Mouse (Mus musculus): ENCODE measurements around the gene Raver2. TPM values are rescaled to one million over a fixed set of nuclear protein-coding genes. Genes with fewer than 3 reads are reported as not detected.

Gene Raver2
- polyA plus RNA-seq, 1 experiment, result not detected

DNA sequence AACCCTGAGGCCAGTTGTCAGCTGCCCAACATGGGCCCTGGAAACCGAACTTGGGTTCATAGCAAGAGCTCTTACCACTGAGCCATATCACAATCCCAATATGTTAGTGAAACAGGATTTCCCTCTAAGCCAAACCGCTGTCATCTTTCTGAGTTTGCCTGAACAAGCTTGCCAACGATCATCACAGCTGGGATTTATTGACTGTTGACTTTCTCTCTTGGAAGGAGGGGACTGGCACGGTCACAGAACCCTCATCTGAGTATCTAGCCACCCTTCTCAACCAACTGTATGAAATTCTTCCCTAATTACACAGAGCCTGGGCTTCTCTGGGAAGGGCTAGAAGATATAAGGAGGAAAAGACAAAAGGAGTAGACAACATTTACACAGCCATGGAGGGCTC is 22.2 kb upstream of the Raver2 start:
- no peak for TF ChIP-seq FLI1 (IDR thresholded peaks at IDR 0.05; ENCODE audit: low read length)
- no peak for TF ChIP-seq GATA1 (IDR thresholded peaks at IDR 0.05; ENCODE audit: borderline replicate concordance, low read length)
- H3K4me1 ChIP-seq, result no peaks in the 10 kb centered on the region

DNA sequence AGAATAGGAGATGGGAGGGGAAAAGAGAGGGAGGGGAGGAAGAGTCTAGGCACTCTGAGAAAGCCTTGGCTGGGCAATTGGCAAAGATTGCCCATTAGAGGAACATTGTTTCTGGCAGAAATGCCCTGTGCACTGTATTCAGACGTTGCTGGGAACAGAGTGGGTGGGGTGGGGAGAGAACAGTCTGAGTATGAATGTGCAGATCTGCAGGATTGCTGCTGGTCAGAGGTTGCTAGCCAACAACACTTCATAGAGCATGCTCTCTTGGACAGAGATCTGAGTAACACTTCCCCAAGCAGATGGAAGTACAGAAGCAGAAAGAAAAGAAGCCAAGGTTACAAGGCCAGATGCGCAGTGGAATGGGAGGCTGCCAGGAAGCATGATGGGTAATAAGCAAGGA is 6.6 kb upstream of the Raver2 start:
- H3K36me3 ChIP-seq (replicated peaks; ENCODE audit: low read length), result no peaks in the 10 kb centered on the region
- peaks cover 3% of the 10 kb centered on the region for H3K27me3 ChIP-seq (replicated peaks)
- no peak overlapping the region for H3K4me3 ChIP-seq (replicated peaks)
- no peaks in the 10 kb centered on the region for H3K4me1 ChIP-seq
- no peak for TF ChIP-seq GATA1 (IDR thresholded peaks at IDR 0.05; ENCODE audit: borderline replicate concordance, low read length)
- TF ChIP-seq FLI1 (IDR thresholded peaks at IDR 0.05; ENCODE audit: low read length), result no peak
- peaks cover 9% of the 10 kb centered on the region for H3K9me3 ChIP-seq

More for the DNA sequence above, 22.2 kb upstream of the Raver2 start:
- Histone ChIP-seq H3K4me3 (replicated peaks) (no peak overlapping the region), H3K9me3 (no peaks in the 10 kb centered on the region), H3K36me3 (replicated peaks; ENCODE audit: low read length) (no peaks in the 10 kb centered on the region), H3K27me3 (replicated peaks) (no peaks in the 10 kb centered on the region)

DNA sequence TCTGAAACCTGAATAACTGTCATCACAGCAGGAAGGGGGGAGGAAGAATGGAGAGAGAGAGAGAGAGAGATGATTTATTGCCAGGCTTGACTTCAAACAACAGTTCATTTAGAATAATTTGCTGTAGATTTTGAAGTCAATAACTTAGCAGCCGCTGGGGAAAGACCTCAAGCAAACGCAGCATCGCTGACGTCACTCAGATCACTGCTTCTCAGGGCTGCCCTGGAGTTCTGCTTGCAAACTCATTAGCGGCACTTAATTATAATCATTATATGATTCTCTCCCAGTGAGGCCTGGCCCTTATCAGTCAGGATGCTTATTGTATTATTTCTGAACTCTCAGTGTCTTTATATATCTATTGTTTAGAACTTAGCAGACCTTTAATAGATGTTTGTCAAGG is 2.4 kb upstream of the Raver2 start:
- Histone ChIP-seq H3K4me3 (replicated peaks) (no peak overlapping the region), H3K4me1 (peaks cover 11% of the 10 kb centered on the region), H3K9me3 (peaks cover 6% of the 10 kb centered on the region), H3K36me3 (replicated peaks; ENCODE audit: low read length) (no peaks in the 10 kb centered on the region), H3K27me3 (replicated peaks) (peaks cover 40% of the 10 kb centered on the region)
- TF ChIP-seq FLI1 (IDR thresholded peaks at IDR 0.05; ENCODE audit: low read length) (no peak), GATA1 (IDR thresholded peaks at IDR 0.05; ENCODE audit: borderline replicate concordance, low read length) (no peak)

DNA sequence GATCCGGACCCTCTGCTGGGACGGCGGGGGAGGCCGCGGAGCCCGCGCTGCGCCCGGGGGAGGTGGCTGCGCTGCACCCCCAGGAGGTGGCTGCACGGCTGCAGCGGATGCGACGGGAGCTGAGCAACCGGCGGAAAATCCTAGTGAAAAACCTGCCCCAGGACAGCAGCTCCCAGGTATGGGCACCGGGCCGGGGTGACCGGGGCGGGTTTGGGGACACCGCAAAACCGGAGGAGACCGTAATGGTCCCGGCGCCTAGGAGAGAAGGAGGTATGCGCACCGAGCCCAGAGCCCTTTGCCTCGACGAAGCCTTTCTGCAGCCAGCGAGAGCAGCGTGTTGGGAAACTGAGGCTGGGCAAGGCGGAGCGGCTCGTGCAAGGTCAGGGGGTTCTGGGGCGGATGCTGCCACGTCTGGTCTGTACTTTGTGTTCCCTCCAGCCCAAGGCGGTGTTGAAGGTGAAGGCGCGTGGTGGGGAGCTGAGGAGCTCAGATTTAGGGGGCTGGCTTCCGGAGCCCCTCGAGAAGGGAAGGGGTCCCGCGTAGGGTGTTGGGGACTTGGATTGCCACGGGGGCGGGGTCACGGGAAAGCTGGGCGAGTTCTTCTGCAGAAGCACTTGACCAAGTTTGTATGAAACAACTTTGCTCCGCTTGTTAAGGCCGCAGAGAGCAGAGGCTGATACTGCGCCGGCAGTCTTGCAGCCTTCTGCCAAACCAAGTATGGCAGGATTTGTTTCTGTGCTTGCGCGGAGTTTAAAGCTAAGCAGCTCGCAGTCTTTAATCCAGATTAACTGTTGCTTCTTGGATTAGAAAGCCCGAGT is 580 bp downstream of the Raver2 start:
- peak overlapping the region; percentile 85 for H3K4me3 ChIP-seq (replicated peaks)
- no peak for TF ChIP-seq FLI1 (IDR thresholded peaks at IDR 0.05; ENCODE audit: low read length)
- no peak for TF ChIP-seq GATA1 (IDR thresholded peaks at IDR 0.05; ENCODE audit: borderline replicate concordance, low read length)

DNA sequence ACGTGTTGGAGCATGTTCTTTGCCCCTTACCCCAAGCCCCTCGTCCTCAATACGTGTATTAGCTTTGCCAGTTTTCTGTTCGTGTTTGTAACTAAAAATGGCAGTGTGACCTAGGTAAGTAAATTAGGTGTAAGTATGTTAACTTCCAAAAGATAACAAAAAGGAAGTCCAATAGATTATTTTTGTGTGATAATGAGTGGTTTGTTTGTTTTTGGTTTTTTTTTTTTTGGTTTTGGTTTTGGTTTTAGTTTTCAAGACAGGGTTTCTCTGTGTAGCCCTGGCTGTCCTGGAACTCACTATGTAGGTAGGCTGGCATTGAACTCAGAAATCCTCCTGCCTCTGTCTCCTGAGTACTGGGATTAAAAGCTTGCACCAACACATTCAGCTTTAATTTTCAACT is 2.8 kb downstream of the Raver2 start:
- Histone ChIP-seq H3K4me1 (peaks cover 11% of the 10 kb centered on the region), H3K36me3 (replicated peaks; ENCODE audit: low read length) (no peaks in the 10 kb centered on the region), H3K27me3 (replicated peaks) (peaks cover 47% of the 10 kb centered on the region), H3K9me3 (no peaks in the 10 kb centered on the region), H3K4me3 (replicated peaks) (no peak overlapping the region)
- TF ChIP-seq FLI1 (IDR thresholded peaks at IDR 0.05; ENCODE audit: low read length) (no peak), GATA1 (IDR thresholded peaks at IDR 0.05; ENCODE audit: borderline replicate concordance, low read length) (no peak)

More for the DNA sequence above, 580 bp downstream of the Raver2 start:
- no peaks in the 10 kb centered on the region for H3K9me3 ChIP-seq
- H3K36me3 ChIP-seq (replicated peaks; ENCODE audit: low read length), result no peaks in the 10 kb centered on the region
- H3K4me1 ChIP-seq, result peaks cover 11% of the 10 kb centered on the region
- H3K27me3 ChIP-seq (replicated peaks), result peaks cover 47% of the 10 kb centered on the region

DNA sequence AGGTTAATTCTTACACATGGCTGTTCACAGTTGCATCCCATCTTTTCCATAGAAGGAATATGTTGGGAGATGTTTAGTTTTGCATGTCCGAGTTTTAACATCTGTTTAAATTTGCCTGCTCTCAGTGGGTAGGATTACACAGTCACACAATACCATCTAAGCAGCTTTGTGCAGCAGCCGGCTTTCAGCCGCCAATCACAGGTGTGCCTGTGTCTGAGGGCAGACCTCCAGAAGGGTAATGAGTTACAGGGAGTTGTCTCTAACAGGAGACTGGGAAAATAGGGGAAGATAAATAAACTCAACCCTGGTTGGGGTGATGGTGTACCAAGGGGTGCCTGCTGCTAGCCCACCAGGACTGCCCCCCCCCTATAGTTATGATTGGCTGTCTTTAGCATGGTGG is 7.6 kb downstream of the Raver2 start:
- Histone ChIP-seq H3K4me1 (no peaks in the 10 kb centered on the region), H3K9me3 (no peaks in the 10 kb centered on the region), H3K36me3 (replicated peaks; ENCODE audit: low read length) (no peaks in the 10 kb centered on the region), H3K27me3 (replicated peaks) (peaks cover 7% of the 10 kb centered on the region), H3K4me3 (replicated peaks) (no peak overlapping the region)
- TF ChIP-seq FLI1 (IDR thresholded peaks at IDR 0.05; ENCODE audit: low read length), result no peak
- no peak for TF ChIP-seq GATA1 (IDR thresholded peaks at IDR 0.05; ENCODE audit: borderline replicate concordance, low read length)

DNA sequence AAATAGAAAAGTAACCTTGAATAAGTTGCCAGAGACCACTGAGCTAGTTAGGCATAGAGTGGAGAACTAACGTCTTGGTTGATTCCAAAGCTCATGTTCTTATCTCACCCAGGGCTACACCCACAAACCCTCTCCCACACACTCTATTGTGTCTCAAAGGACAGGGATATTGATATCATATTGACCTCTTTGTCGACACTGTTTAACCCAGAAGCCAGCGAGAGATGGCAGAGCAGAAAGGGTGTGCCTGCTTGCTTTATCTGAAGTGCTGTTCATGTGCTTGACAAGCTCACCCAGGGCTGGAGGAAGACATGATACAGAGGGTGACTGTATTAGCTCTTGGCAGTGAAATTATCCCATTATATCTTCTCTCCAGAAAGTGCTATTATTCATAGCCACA is 11.2 kb downstream of the Raver2 start:
- H3K36me3 ChIP-seq (replicated peaks; ENCODE audit: low read length), result no peaks in the 10 kb centered on the region
- H3K9me3 ChIP-seq, result no peaks in the 10 kb centered on the region

DNA sequence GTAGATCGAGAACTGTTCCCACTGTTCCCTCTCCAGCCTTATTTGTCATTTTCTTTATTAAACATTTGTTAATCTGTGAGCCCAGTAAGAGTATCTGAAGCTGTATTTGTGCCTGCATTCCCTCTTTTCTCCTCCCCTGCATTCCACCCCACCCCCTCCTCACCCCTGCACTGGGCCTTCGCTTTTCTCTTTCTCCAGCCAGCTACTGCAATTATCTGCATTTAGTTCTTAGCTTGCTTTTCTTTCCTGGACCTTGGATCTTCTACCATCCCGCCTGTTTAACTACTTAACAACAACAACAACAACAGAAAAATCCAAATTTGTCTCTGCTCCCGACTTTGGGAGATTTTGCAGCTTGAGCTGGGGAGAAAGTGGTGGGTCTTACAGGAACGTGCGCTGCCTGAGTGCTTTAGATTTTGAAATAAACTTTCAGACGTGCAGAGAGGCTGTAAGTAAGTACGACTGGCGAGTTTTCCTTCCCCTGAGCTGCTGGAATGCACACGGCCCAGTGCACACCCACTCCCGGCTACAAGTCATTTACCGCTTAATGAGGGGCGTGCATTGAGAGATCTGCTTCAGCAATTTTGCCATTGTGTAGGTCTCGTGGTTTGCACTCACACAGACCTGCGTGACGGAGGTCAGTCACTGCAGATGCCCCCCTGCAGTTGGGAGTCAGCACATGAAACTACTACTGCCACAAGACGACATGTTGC is 13.5 kb downstream of the Raver2 start:
- Histone ChIP-seq H3K4me3 (replicated peaks) (no peak overlapping the region), H3K27me3 (replicated peaks) (no peaks in the 10 kb centered on the region), H3K36me3 (replicated peaks; ENCODE audit: low read length) (no peaks in the 10 kb centered on the region)

More for the DNA sequence above, 11.2 kb downstream of the Raver2 start:
- H3K4me3 ChIP-seq (replicated peaks), result no peak overlapping the region
- TF ChIP-seq GATA1 (IDR thresholded peaks at IDR 0.05; ENCODE audit: borderline replicate concordance, low read length), result no peak
- H3K4me1 ChIP-seq, result no peaks in the 10 kb centered on the region
- H3K27me3 ChIP-seq (replicated peaks), result no peaks in the 10 kb centered on the region

DNA sequence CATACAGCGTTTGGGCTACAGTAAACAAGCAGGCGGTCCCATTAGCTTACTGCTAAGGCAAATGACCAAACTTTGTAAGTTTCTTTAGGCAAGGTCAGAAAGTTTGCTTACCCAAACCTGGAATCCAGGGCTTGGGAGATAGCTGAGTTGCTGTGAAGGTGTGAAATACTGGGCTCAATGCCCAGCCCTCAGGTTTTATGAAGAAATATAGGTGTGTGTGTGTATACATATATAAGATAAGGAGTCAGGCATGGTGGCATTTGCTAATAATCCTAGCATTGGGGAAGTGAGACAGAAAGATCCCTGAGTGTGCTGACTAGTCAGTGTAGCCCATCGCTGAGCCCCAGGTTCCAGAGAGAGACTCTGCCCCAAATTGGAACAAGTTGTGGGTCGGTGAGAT is 16.1 kb downstream of the Raver2 start:
- H3K9me3 ChIP-seq, result no peaks in the 10 kb centered on the region
- H3K36me3 ChIP-seq (replicated peaks; ENCODE audit: low read length), result no peaks in the 10 kb centered on the region
- TF ChIP-seq GATA1 (IDR thresholded peaks at IDR 0.05; ENCODE audit: borderline replicate concordance, low read length) (no peak), FLI1 (IDR thresholded peaks at IDR 0.05; ENCODE audit: low read length) (no peak)
- no peaks in the 10 kb centered on the region for H3K4me1 ChIP-seq
- H3K27me3 ChIP-seq (replicated peaks), result no peaks in the 10 kb centered on the region
- H3K4me3 ChIP-seq (replicated peaks), result no peak overlapping the region

More for the DNA sequence above, 13.5 kb downstream of the Raver2 start:
- Histone ChIP-seq H3K4me1 (no peaks in the 10 kb centered on the region), H3K9me3 (no peaks in the 10 kb centered on the region)
- TF ChIP-seq GATA1 (IDR thresholded peaks at IDR 0.05; ENCODE audit: borderline replicate concordance, low read length), result no peak
- no peak for TF ChIP-seq FLI1 (IDR thresholded peaks at IDR 0.05; ENCODE audit: low read length)

DNA sequence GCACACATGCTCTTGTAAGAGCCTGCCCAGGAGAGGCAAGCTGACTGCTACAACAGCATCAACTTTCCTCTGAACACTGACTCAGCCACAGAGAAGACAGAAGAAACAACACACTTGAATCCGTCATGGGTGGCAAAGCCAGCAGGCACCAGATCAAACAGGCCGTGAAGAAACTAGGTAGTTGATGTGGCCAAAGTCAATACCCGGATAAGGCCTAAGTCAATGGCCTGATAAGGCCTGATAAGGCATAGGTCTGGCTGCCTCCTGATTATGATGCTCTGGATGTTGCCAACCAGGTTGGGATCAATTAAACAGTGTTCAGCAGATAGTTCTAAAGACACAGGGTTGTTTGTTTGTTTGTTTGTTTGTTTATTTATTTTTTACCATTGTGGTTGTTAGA is 17.3 kb downstream of the Raver2 start:
- Histone ChIP-seq H3K27me3 (replicated peaks) (no peaks in the 10 kb centered on the region), H3K36me3 (replicated peaks; ENCODE audit: low read length) (no peaks in the 10 kb centered on the region), H3K4me1 (no peaks in the 10 kb centered on the region), H3K4me3 (replicated peaks) (no peak overlapping the region), H3K9me3 (no peaks in the 10 kb centered on the region)
- TF ChIP-seq GATA1 (IDR thresholded peaks at IDR 0.05; ENCODE audit: borderline replicate concordance, low read length) (no peak), FLI1 (IDR thresholded peaks at IDR 0.05; ENCODE audit: low read length) (no peak)

Data from megakaryocyte, embryonic 14.5 days (primary cell).